Mouse (Mus musculus) spleen, adult 2 months (tissue): ENCODE measurements around the gene Irf2bpl.

Experiments
- CTCF ChIP-seq: fragments of 200-500 bp; IDR thresholded peaks from 2 replicates; pipeline ENCODE4 v1.5.1; 2011; ENCODE audit warnings: mild to moderate bottlenecking, inconsistent platforms; ENCODE audit not compliant: insufficient read depth, insufficient read length, insufficient replicate concordance; ENCODE audit errors: extremely low read depth
- POLR2A ChIP-seq: fragments of 200-500 bp; IDR thresholded peaks from 2 replicates; pipeline ENCODE4 v1.6.1; 2011; ENCODE audit warnings: low read depth, low read length, inconsistent platforms

GRCm38 (mm10) chr12:86889103-86889644 lies 4.6 kb upstream of the Irf2bpl start:
- TF ChIP-seq CTCF (no peak), POLR2A (no peak)
